Mouse (Mus musculus): ENCODE results near the gene Nup214.

DNA sequence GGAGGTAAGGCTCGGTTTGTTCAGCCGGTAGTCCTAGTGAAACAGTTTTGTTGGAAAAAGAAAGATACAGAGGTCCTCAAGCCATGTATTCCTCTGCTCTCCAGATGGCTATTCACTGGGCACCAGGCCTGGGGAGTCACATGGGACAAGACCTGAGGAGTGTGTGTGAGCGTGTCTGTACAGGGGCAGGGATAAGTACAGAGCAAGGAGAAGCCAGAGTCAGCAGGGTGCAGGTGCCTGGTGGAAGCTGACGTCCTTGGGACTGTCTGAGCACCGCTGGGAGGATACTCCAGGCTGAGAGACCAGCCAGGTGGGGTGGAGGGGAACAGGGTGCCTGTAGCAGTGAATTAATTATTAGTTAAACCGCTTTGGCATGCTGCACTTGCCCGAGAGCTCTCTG lies 10.7 kb upstream of the Nup214 start:
- TF ChIP-seq POLR2A (IDR thresholded peaks at IDR 0.05; ENCODE audit: borderline replicate concordance, insufficient read depth, low read length), result no peak
- no peak for TF ChIP-seq CTCF (IDR thresholded peaks at IDR 0.05; ENCODE audit: borderline replicate concordance, insufficient read depth, low read depth, low read length)
